Mouse (Mus musculus) forebrain, embryonic 14.5 days (tissue): ENCODE data around the gene Rpl26. TPM values are rescaled to one million over a fixed set of nuclear protein-coding genes. Genes with fewer than 3 reads are reported as not detected.

Experiments
- ATAC-seq: fragments of 200-750 bp; cut with Nextera tagmentation; 2 replicates; pipeline ENCODE4 v1.8.0; 2017; ENCODE audit warnings: mild to moderate bottlenecking, moderate library complexity
- DNase-seq: peaks from one replicate; pipeline ENCODE4 v3.0.0-alpha.2; 2015; ENCODE audit warnings: low spot score
- H3K27ac ChIP-seq: fragments of 300-500 bp; sonication (generic); 2 replicates; pipeline ENCODE4 v1.5.1; 2014; ENCODE audit warnings: low read depth, mild to moderate bottlenecking, control low read depth, low read length, moderate library complexity
- H3K27me3 ChIP-seq: fragments of 300-500 bp; sonication (generic); replicated peaks from 2 replicates; pipeline ENCODE4 v1.6.1; 2014; ENCODE audit warnings: low read length, control low read depth, mixed read lengths; ENCODE audit not compliant: control insufficient read depth, insufficient read depth
- H3K36me3 ChIP-seq: fragments of 300-500 bp; sonication (generic); 2 replicates; pipeline ENCODE4 v1.6.1; 2014; ENCODE audit warnings: low read length, control low read depth; ENCODE audit not compliant: control insufficient read depth, insufficient read depth
- H3K4me1 ChIP-seq: fragments of 300-500 bp; sonication (generic); 2 replicates; pipeline ENCODE4 v1.6.1; 2014; ENCODE audit warnings: antibody characterized with exemption, low read length, control low read depth; ENCODE audit not compliant: control insufficient read depth, insufficient read depth
- H3K4me2 ChIP-seq: fragments of 300-500 bp; sonication (generic); 2 replicates; pipeline ENCODE4 v1.6.1; 2014; ENCODE audit warnings: mild to moderate bottlenecking, control low read depth, low read length
- H3K4me3 ChIP-seq: fragments of 300-500 bp; sonication (generic); 2 replicates; pipeline ENCODE4 v1.5.1; 2014; ENCODE audit warnings: low read depth, low read length, control low read depth
- H3K9ac ChIP-seq: fragments of 300-500 bp; sonication (generic); 2 replicates; pipeline ENCODE4 v1.6.1; 2014; ENCODE audit warnings: mild to moderate bottlenecking, low read length, control low read depth, moderate library complexity
- H3K9me3 ChIP-seq: fragments of 300-500 bp; sonication (generic); replicated peaks from 2 replicates; pipeline ENCODE4 v1.6.1; 2016; ENCODE audit warnings: low read length, control low read depth, mixed read lengths; ENCODE audit not compliant: control insufficient read depth
- WGBS: fragments of 180-500 bp; shearing (Covaris S2); extraction: QIAGEN DNeasy Blood & Tissue Kit; methylation state at CpG from one replicate; pipeline ENCODE4 v1.1.7; 2014; 5-methylcytosine and 5-hydroxymethylcytosine counted together
- polyA plus RNA-seq: library from polyadenylated mRNA; unstranded; fragments of >200 nt; fragmentation: Nextera tagmentation; extraction: Ambion mirVana; gene quantifications from 2 replicates; pipeline ENCODE4 v1.2.1, GENCODE M21; 2014

The Rpl26 gene
- polyA plus RNA-seq, 1 experiment from 2014 or later = 871 TPM

DNA sequence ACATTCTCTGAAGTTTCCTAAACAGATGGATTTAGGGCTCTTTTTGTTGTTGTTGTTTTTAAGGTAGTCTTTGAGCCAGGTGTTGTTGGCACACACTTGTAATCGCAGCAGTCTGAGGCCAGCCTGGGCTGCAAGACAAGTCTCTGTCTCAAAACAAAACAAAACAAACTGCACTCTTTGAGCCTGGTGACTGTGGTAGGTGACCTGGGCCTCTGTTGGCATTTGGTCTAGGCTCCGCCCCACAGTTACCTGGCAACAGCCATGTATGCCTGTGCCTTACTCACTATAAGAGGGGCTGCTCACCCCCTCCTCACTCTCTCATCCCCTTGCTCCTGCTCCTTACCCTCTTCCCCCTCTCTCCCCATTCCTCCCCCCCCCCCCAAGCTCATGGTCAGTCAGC, 39.1 kb upstream of the Rpl26 start:
- no peak for ATAC-seq
- Histone ChIP-seq H3K4me2 (no peak overlapping the region), H3K27ac (no peak overlapping the region), H3K4me3 (no peak overlapping the region), H3K4me1 (no peaks in the 10 kb centered on the region), H3K9me3 (no peaks in the 10 kb centered on the region), H3K9ac (no peak overlapping the region), H3K36me3 (no peaks in the 10 kb centered on the region), H3K27me3 (no peaks in the 10 kb centered on the region)
- 81% methylated on average over 2 of the region's 2 CpGs for WGBS
- DNase-seq = no peak

DNA sequence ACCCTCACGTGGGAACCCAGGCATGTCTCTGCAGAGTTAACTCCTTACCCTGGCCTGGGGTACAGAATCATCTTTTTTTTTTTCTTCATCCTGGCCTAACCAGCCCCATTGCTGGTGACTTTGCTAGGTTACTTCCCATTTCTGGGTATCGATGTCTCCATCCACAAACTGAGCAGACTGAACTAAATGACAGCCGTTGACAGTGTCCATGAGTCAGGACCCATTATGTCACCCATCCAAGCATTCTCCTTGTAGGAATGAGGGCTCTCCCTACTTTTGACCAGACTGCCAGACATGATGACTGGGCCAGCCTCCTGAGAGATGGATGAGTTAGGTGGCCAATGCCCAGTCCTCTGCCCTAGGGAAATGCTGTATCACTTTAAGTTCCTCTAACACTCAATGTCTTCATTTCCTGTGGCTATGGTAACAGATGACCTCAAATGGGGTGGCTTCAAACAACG, 37.7 kb upstream of the Rpl26 start:
- WGBS = 73% methylated on average over 4 of the region's 4 CpGs
- no peaks in the 10 kb centered on the region for H3K4me1 ChIP-seq
- no peak overlapping the region for H3K4me3 ChIP-seq
- no peak overlapping the region for H3K9ac ChIP-seq
- H3K36me3 ChIP-seq = no peaks in the 10 kb centered on the region
- ATAC-seq = no peak
- no peak for DNase-seq
- no peak overlapping the region for H3K27ac ChIP-seq
- no peaks in the 10 kb centered on the region for H3K9me3 ChIP-seq
- no peaks in the 10 kb centered on the region for H3K27me3 ChIP-seq
- no peak overlapping the region for H3K4me2 ChIP-seq

DNA sequence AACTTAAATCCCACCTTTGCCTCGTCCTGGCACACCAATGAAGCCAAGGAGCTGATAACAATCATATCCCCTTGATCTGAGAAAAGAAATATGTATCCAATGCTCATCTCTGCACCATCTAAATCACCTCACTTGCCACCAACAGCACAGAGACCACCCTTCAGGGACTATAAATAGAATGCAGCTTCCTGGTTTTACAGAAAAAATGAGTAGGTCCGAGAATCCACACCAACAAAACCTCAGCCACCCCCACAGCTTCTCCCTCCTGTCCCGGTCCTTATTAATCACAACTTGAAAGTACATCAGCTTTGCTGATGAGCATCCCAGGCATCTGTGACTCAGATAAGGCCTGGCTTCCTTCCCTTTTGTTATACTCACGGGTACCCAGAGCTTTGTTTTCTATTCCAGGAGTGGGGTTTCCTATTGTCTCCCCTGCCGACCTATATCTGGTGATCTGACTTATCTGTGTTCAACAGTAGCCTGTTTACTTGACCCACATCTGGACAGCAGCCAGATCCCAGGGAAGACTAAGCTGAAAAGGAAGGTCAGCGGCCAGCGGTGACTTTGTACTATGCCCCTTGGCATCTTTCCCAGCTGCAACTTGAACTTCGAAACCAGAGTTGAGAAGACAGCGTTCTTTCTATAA, 36.7 kb upstream of the Rpl26 start:
- H3K4me3 ChIP-seq = no peak overlapping the region
- DNase-seq (peak; percentile 6), ATAC-seq (no peak)
- no peak overlapping the region for H3K4me2 ChIP-seq
- H3K9ac ChIP-seq = no peak overlapping the region
- H3K4me1 ChIP-seq = no peaks in the 10 kb centered on the region
- no peak overlapping the region for H3K27ac ChIP-seq
- H3K27me3 ChIP-seq = no peaks in the 10 kb centered on the region
- no peaks in the 10 kb centered on the region for H3K9me3 ChIP-seq
- WGBS = 67% methylated on average over 9 of the region's 9 CpGs
- no peaks in the 10 kb centered on the region for H3K36me3 ChIP-seq

DNA sequence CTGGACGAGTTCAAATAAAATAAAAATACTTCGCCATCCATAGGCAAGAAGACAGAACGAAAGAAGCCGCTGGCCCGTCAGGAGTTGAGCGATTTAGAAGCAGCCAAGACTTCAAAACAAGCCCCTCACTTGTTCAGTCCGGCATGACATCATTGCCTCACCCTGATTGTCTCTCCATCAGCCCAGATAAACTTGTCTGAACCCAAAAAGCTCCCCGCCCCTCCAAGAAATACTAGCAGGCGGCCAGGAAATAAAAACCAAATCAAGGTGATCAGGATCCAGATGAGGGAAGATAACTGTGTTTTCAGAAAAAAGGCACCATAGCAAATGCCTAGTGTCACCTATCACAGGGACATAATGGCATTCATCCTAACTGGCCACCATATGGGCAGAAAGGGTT, 30.1 kb upstream of the Rpl26 start:
- Histone ChIP-seq H3K27ac (no peak overlapping the region), H3K4me3 (no peak overlapping the region), H3K9ac (no peak overlapping the region), H3K4me1 (no peaks in the 10 kb centered on the region), H3K27me3 (no peaks in the 10 kb centered on the region), H3K36me3 (no peaks in the 10 kb centered on the region), H3K9me3 (no peaks in the 10 kb centered on the region), H3K4me2 (no peak overlapping the region)
- DNase-seq (no peak), ATAC-seq (no peak)
- WGBS = 80% methylated on average over 9 of the region's 9 CpGs

DNA sequence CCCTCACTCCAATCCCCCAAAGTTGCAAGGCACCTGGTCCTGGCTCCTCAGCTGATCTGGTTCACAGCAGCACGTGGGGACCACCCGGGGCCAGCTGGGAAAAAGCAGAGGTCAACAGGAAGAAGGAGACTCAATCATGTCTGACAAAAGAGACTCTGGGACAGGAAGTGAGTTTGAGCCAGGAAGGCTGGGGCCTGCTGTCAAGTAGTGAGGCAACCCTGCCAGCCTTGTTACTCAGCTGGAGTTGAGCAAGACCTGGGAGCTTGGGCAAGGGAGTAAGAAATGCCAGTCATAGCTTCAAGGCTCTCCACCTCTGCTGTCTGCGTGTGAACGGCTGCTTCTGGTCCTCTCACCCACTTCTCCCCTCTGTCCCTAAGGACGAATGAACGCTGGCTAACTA, 29.6 kb upstream of the Rpl26 start, which contains the start of gene Ndel1:
Ndel1 (minus strand) TSS at position 111 of the 400 bp plus-strand sequence.
- Histone ChIP-seq H3K27me3 (no peaks in the 10 kb centered on the region), H3K36me3 (no peaks in the 10 kb centered on the region)
- ATAC-seq = no peak

DNA sequence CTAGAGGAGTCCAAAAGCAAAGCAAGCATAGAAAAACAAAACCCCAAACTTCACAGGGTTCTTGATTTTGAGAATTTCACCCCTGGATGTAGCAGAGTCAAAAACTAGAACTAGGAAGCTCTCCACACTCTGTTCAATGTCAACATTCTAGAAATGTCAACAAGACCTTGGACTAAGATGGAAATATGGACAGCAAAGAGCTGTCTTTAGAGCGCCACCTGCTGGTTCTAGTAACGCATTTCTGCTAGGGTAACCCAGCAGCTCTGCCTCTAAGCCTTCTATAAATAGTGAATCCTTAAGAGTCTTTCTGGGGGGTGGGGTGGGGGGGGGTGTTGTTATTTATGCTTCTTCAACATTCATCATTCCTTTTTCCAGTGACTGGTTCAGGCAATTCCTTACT, 26.5 kb upstream of the Rpl26 start:
- Histone ChIP-seq H3K27me3 (no peaks in the 10 kb centered on the region), H3K9ac (no peak overlapping the region), H3K27ac (no peak overlapping the region), H3K36me3 (no peaks in the 10 kb centered on the region), H3K4me2 (no peak overlapping the region), H3K4me3 (no peak overlapping the region), H3K4me1 (no peaks in the 10 kb centered on the region), H3K9me3 (no peaks in the 10 kb centered on the region)
- WGBS = 0% methylated on average over 2 of the region's 2 CpGs
- no peak for ATAC-seq
- DNase-seq = peak; percentile 86

More for the DNA sequence above, 29.6 kb upstream of the Rpl26 start, which contains the start of gene Ndel1:
- Histone ChIP-seq H3K27ac (no peak within 1 kb of the TSS), H3K4me2 (no peak within 1 kb of the TSS), H3K4me3 (no peak within 1 kb of the TSS), H3K9me3 (no peaks in the 10 kb centered on the region), H3K4me1 (no peaks in the 10 kb centered on the region), H3K9ac (no peak within 1 kb of the TSS)
- no peak for DNase-seq
- 68% methylated on average over 6 of the region's 6 CpGs for WGBS

DNA sequence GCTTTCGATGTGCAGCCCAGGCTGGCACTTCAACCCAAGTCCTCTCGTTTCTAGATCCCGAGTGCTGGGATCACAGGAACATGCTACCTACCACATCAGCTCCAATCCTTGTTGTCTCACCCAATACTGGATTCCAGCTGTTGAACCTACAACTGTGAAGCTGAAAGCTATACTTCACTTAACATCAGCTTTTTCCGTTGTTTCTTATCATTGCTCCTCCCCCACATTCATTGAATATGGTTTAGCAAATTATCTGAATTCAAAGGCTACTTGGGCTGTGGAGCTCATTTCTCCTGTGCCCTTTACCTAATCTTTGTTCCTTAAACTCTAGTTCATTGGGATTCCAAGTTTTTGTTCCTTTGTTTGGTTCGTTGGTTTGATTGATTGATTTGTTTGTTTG, 22.6 kb upstream of the Rpl26 start:
- 82% methylated on average over 5 of the region's 5 CpGs for WGBS
- DNase-seq (no peak), ATAC-seq (no peak)
- H3K4me1 ChIP-seq = no peaks in the 10 kb centered on the region
- H3K36me3 ChIP-seq = no peaks in the 10 kb centered on the region
- no peak overlapping the region for H3K9ac ChIP-seq
- H3K4me3 ChIP-seq = no peak overlapping the region
- no peak overlapping the region for H3K27ac ChIP-seq
- no peak overlapping the region for H3K4me2 ChIP-seq
- H3K27me3 ChIP-seq = no peaks in the 10 kb centered on the region
- H3K9me3 ChIP-seq = no peaks in the 10 kb centered on the region

DNA sequence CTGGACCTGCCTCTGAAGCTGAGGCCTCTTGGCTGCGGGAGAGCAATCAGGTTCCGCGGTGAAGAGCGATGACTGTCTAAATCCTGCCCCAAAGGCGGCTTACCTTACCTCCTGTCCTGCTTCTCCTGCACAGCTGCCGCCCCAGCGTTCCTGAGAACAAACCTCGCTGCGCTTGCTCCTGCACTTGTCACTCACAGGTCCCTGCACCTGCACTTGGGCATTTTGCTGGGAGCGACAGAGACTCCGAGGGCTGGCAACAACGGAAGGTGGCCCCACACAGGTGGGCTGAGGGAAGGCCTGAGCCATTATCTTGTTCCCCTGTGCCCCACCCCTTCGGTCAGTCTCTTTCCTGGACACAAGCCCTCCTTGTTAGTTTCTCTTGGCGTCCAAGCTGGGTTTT, 19.3 kb upstream of the Rpl26 start:
- Histone ChIP-seq H3K36me3 (no peaks in the 10 kb centered on the region), H3K4me1 (no peaks in the 10 kb centered on the region), H3K9me3 (no peaks in the 10 kb centered on the region), H3K9ac (no peak overlapping the region), H3K27me3 (no peaks in the 10 kb centered on the region), H3K4me3 (no peak overlapping the region), H3K4me2 (no peak overlapping the region), H3K27ac (no peak overlapping the region)
- 17% methylated on average over 14 of the region's 14 CpGs for WGBS
- ATAC-seq = no peak
- no peak for DNase-seq

DNA sequence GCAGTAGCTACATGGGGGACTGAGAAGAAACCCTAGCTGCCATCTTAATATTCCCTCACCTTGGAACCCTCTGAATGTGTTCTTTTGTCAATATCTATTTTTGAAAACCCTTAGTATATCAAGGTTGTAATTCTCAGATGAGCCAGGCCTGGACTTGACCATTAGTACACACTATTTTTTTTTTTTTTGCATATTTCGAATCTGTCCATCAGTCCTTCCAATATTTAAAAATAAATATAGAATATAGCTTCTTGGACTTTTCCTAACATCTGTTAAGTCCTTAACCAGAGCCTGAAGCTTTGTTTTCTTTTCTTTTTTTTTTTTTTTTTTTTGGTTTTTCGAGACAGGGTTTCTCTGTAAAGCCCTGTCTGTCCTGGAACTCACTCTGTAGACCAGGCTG, 17.5 kb upstream of the Rpl26 start:
- no peak overlapping the region for H3K4me3 ChIP-seq
- 81% methylated on average over 2 of the region's 2 CpGs for WGBS
- no peak for DNase-seq
- no peak for ATAC-seq
- H3K27me3 ChIP-seq = no peaks in the 10 kb centered on the region
- H3K9me3 ChIP-seq = no peaks in the 10 kb centered on the region
- no peak overlapping the region for H3K9ac ChIP-seq
- no peaks in the 10 kb centered on the region for H3K4me1 ChIP-seq
- H3K4me2 ChIP-seq = no peak overlapping the region
- H3K36me3 ChIP-seq = no peaks in the 10 kb centered on the region
- no peak overlapping the region for H3K27ac ChIP-seq
